Mouse (Mus musculus) stomach, embryonic 16.5 days (tissue): ENCODE measurements around the gene Gm10553. TPM values are rescaled to one million over a fixed set of nuclear protein-coding genes. Genes with fewer than 3 reads are reported as not detected.
"Not testable (repeated sequence)": the region's sequence is repeated elsewhere in the genome, so short reads cannot be mapped to it uniquely, and the experiment has no call there.

ENCODE experiments used
- ATAC-seq: fragments of 200-750 bp; cut with Nextera tagmentation; 2 replicates; pipeline ENCODE4 v1.8.0; 2017; ENCODE audit warnings: moderate number of reproducible peaks, moderate TSS enrichment; ENCODE audit not compliant: insufficient read depth, low FRiP score
- H3K27ac ChIP-seq: fragments of 300-500 bp; sonication (generic); 2 replicates; pipeline ENCODE4 v1.5.1; 2014; ENCODE audit warnings: low read length
- H3K27me3 ChIP-seq: fragments of 300-500 bp; sonication (generic); 2 replicates; pipeline ENCODE4 v1.6.1; 2014; ENCODE audit warnings: low read length, control low read depth, mixed read lengths; ENCODE audit not compliant: control insufficient read depth, insufficient read depth
- H3K36me3 ChIP-seq: fragments of 300-500 bp; sonication (generic); 2 replicates; pipeline ENCODE4 v1.6.1; 2014; ENCODE audit warnings: low read length; ENCODE audit not compliant: control insufficient read depth, insufficient read depth
- H3K4me1 ChIP-seq: fragments of 300-500 bp; sonication (generic); 2 replicates; pipeline ENCODE4 v1.6.1; 2014; ENCODE audit warnings: low read length, control low read depth, mixed read lengths; ENCODE audit not compliant: control insufficient read depth, insufficient read depth
- H3K4me2 ChIP-seq: fragments of 300-500 bp; sonication (generic); 2 replicates; pipeline ENCODE4 v1.6.1; 2014; ENCODE audit warnings: low read depth, low read length, mixed read lengths
- H3K4me3 ChIP-seq: fragments of 300-500 bp; sonication (generic); replicated peaks from 2 replicates; pipeline ENCODE4 v1.5.1; 2014; ENCODE audit warnings: mild to moderate bottlenecking, low read length
- H3K9ac ChIP-seq: fragments of 300-500 bp; sonication (generic); 2 replicates; pipeline ENCODE4 v1.6.1; 2014; ENCODE audit warnings: low read length
- H3K9me3 ChIP-seq: fragments of 300-500 bp; sonication (generic); replicated peaks from 2 replicates; pipeline ENCODE4 v1.6.1; 2016; ENCODE audit warnings: low read length, control low read depth; ENCODE audit not compliant: control insufficient read depth
- WGBS: fragments of 180-500 bp; shearing (Covaris S2); extraction: QIAGEN DNeasy Blood & Tissue Kit; methylation state at CpG from one replicate; pipeline ENCODE4 v1.1.7; 2014; 5-methylcytosine and 5-hydroxymethylcytosine counted together
- polyA plus RNA-seq: library from polyadenylated mRNA; unstranded; fragments of >200 nt; fragmentation: Nextera tagmentation; extraction: Ambion mirVana; gene quantifications from 2 replicates; pipeline ENCODE4 v1.2.1, GENCODE M21; 2015

The Gm10553 gene
- polyA plus RNA-seq, 1 experiment from 2014 or later = not detected

- not testable (repeated sequence) for H3K4me2 ChIP-seq, H3K27ac ChIP-seq, H3K9ac ChIP-seq, H3K36me3 ChIP-seq, H3K4me3 ChIP-seq, H3K9me3 ChIP-seq, H3K27me3 ChIP-seq, H3K4me1 ChIP-seq, ATAC-seq
- WGBS = 75% methylated on average over 5 of the region's 6 CpGs
Measured at GRCm38 (mm10) chr1:85106013-85106412, 6.0 kb downstream of the Gm10553 start.

GRCm38 (mm10) chr1:85109753-85110152 lies 9.8 kb downstream of the Gm10553 start, which contains the start of gene A530032D15Rik:
Gene A530032D15Rik, minus strand, starts transcription at chr1:85109853.
- H3K4me1 ChIP-seq, H3K27me3 ChIP-seq, H3K36me3 ChIP-seq, H3K4me2 ChIP-seq, H3K4me3 ChIP-seq, ATAC-seq, H3K9me3 ChIP-seq, H3K9ac ChIP-seq, H3K27ac ChIP-seq: not testable (repeated sequence)
- no CpG with 5 or more reads among the region's 7 CpGs for WGBS

- not testable (repeated sequence) for H3K4me1 ChIP-seq, H3K4me3 ChIP-seq, H3K27ac ChIP-seq, ATAC-seq, H3K9me3 ChIP-seq, H3K4me2 ChIP-seq, H3K27me3 ChIP-seq, H3K9ac ChIP-seq, H3K36me3 ChIP-seq
- WGBS = 74% methylated on average over 2 of the region's 3 CpGs
Measured at GRCm38 (mm10) chr1:85110876-85111275, 10.9 kb downstream of the Gm10553 start.

GRCm38 (mm10) chr1:85111572-85111971 lies 11.6 kb downstream of the Gm10553 start:
- H3K27me3 ChIP-seq, ATAC-seq: not testable (repeated sequence)
- WGBS = 60% methylated on average over 9 of the region's 10 CpGs

GRCm38 (mm10) chr1:85112266-85112665 lies 12.3 kb downstream of the Gm10553 start:
- not testable (repeated sequence) for ATAC-seq, H3K4me1 ChIP-seq, H3K27ac ChIP-seq, H3K9ac ChIP-seq, H3K36me3 ChIP-seq, H3K9me3 ChIP-seq, H3K27me3 ChIP-seq, H3K4me2 ChIP-seq, H3K4me3 ChIP-seq
- WGBS = 88% methylated on average over 7 of the region's 7 CpGs

More at GRCm38 (mm10) chr1:85111572-85111971, 11.6 kb downstream of the Gm10553 start:
- H3K4me1 ChIP-seq, H3K9me3 ChIP-seq, H3K4me3 ChIP-seq, H3K36me3 ChIP-seq, H3K27ac ChIP-seq, H3K4me2 ChIP-seq, H3K9ac ChIP-seq: not testable (repeated sequence)

DNA sequence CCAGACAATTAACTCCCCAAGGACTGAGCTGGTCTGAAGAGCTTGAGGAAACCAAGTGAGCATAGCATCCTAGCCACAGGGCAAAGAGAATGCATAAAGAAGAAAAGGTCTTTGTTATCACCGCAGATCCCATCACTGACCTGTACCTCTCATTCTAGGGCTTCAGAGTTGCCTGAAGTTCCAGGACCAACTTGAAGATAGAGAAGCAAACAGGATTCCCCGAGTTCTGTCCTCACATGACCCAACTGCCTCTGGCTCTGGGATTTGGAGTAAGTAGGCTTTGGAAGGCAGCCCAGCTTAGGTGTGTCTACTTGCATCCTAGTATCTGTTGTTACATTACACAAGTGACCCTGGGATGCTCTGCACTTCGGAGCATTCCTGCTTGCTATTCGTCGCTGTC lies 12.9 kb downstream of the Gm10553 start:
- not testable (repeated sequence) for H3K27ac ChIP-seq, H3K4me3 ChIP-seq, H3K9ac ChIP-seq, H3K4me2 ChIP-seq, H3K36me3 ChIP-seq, H3K4me1 ChIP-seq, H3K9me3 ChIP-seq, ATAC-seq, H3K27me3 ChIP-seq
- WGBS = 67% methylated on average over 2 of the region's 5 CpGs

DNA sequence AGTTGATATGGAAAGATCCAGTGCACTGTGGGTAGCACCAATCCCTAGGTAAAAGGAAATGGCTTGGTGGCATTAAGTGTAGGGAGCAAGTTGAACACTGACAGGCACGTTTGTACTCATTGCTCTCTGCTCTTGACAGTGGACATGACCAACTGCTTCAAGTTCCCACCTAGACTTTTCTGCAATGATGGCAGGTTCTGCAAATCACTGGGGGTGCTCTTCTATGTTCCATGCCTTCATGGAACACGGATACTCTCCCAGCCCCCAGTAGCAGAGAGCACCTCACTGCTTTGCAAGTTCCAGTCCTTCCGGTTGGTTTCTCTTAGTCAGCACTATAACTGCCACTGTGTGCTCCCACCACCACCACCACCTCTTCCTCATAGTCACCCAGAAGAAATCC lies 14.1 kb downstream of the Gm10553 start:
- H3K4me2 ChIP-seq, H3K36me3 ChIP-seq, H3K4me1 ChIP-seq, H3K9ac ChIP-seq, H3K27me3 ChIP-seq, H3K4me3 ChIP-seq, H3K27ac ChIP-seq, H3K9me3 ChIP-seq: not testable (repeated sequence)
- 74% methylated on average over 3 of the region's 3 CpGs for WGBS
- 0 out of 2 replicates have a peak, but pooled peaks have one; percentile 33 for ATAC-seq

DNA sequence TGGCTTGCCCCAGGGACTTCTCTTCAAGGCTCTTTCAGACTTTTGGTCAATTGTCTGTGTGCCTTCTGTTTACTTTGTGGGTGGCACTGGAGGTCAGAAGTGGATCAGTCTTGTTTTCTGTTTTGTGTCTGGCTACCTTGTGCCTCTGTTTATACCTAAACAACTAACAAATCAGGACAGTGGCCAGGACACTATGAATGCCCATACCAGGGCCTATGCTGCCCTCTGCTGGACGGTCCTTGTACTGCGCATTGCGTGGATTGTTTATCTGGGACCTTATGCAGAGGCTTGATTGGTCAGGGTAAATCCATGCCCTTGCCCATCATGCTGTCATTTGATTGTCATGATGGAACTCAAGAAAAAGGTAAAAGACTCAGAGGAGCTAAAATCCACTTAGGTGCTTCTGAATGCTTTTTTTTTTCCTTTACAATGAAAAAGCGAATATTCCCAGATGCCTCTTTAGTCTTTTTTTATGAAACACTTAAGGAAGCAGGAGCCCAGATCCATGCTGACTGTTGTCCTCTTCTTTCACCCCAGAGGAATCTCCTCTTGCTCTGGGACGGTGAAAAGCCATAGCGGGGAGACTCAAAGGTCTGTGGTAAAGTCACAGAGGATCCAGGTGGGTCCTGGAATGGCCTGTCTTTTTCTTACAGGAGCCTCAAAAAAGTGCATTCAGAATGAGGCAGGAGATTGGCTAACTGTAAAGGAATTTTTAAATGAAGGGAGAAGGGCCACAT lies 14.9 kb downstream of the Gm10553 start:
- not testable (repeated sequence) for H3K27me3 ChIP-seq, H3K36me3 ChIP-seq, H3K4me3 ChIP-seq, H3K4me2 ChIP-seq, H3K4me1 ChIP-seq, H3K9ac ChIP-seq, H3K27ac ChIP-seq, H3K9me3 ChIP-seq, ATAC-seq
- 49% methylated on average over 6 of the region's 6 CpGs for WGBS

- ATAC-seq, H3K9ac ChIP-seq: not testable (repeated sequence)
- 48% methylated on average over 4 of the region's 6 CpGs for WGBS
Measured at GRCm38 (mm10) chr1:85117537-85117936, 17.6 kb downstream of the Gm10553 start.

More at GRCm38 (mm10) chr1:85117537-85117936, 17.6 kb downstream of the Gm10553 start:
- not testable (repeated sequence) for H3K9me3 ChIP-seq, H3K27me3 ChIP-seq, H3K4me1 ChIP-seq, H3K27ac ChIP-seq, H3K36me3 ChIP-seq, H3K4me2 ChIP-seq, H3K4me3 ChIP-seq
